Mouse (Mus musculus): ENCODE measurements at regions not wholly inside any gene's neighbourhood (a gene's known extent, or its start where the extent isn't known, plus 50 kb on each side); places are given as distances from the start of the nearest gene placed in this dataset.
A peak's percentile ranks its signal among the peaks of the same experiment; 100 is the strongest.

GRCm38 (mm10) chr12:13049659-13050058, 107.9 kb upstream of the Mycn start:
- DNase-seq: no peak
- intact Hi-C loops (cut with DNase I): no loop called here

GRCm38 (mm10) chr12:13048168-13048727, 106.5 kb upstream of the Mycn start:
- DNase-seq: no peak
- intact Hi-C loops (cut with DNase I): no loop called here

- intact Hi-C loops (cut with DNase I): no loop called here
- DNase-seq: no peak
These were observed 101.2 kb upstream of the Mycn start for GRCm38 (mm10) chr12:13042934-13043333.

GRCm38 (mm10) chr12:13035108-13035741, 93.5 kb upstream of the Mycn start:
- intact Hi-C loops (cut with DNase I): no loop called here
- DNase-seq: no peak

GRCm38 (mm10) chr12:13030333-13030732, 88.6 kb upstream of the Mycn start:
- no peak for DNase-seq
- intact Hi-C loops (cut with DNase I): no loop called here

- DNase-seq: peak in 1 of 2 experiments; percentile 17
- intact Hi-C loops (cut with DNase I): no loop called here
These were observed 86.4 kb upstream of the Mycn start for GRCm38 (mm10) chr12:13028086-13028485.

GRCm38 (mm10) chr12:13026041-13026580, 84.4 kb upstream of the Mycn start:
- intact Hi-C loops (cut with DNase I): no loop called here
- peak; percentile 69 to 75 for DNase-seq

- intact Hi-C loops (cut with DNase I): no loop called here
- no peak for DNase-seq
These were observed 82.6 kb upstream of the Mycn start for GRCm38 (mm10) chr12:13024215-13024841.

GRCm38 (mm10) chr12:13011023-13011761, 69.5 kb upstream of the Mycn start:
- intact Hi-C loops (cut with DNase I): no loop called here
- DNase-seq: no peak

- DNase-seq: no peak
- intact Hi-C loops (cut with DNase I): no loop called here
These were observed 68.7 kb upstream of the Mycn start for GRCm38 (mm10) chr12:13010405-13010804.

GRCm38 (mm10) chr12:13009470-13009869, 67.8 kb upstream of the Mycn start:
- intact Hi-C loops (cut with DNase I): no loop called here
- DNase-seq: no peak

GRCm38 (mm10) chr12:13002703-13003102, 61.0 kb upstream of the Mycn start:
- intact Hi-C loops (cut with DNase I): no loop called here
- DNase-seq: no peak

- DNase-seq: no peak
- intact Hi-C loops (cut with DNase I): no loop called here
These were observed 60.4 kb upstream of the Mycn start for GRCm38 (mm10) chr12:13002069-13002590.

- DNase-seq: peak in 1 of 2 experiments; percentile 17
- intact Hi-C loops (cut with DNase I): no loop called here
These were observed 54.3 kb upstream of the Mycn start for GRCm38 (mm10) chr12:12995974-12996361.

GRCm38 (mm10) chr12:12995061-12995973, 53.6 kb upstream of the Mycn start:
- peak; percentile 85 to 86 for DNase-seq
- intact Hi-C loops (cut with DNase I): no loop called here

GRCm38 (mm10) chr12:12993894-12994714, 52.4 kb upstream of the Mycn start:
- DNase-seq: peak; percentile 27 to 36
- intact Hi-C loops (cut with DNase I): loop anchor here (5.0 kb wide), 1 partner anchor 218 kb away; no protein-coding TSS in a partner anchor

Data from heart, postnatal 10 days (tissue).